Mouse (Mus musculus): ENCODE data around the gene Shmt2.

Shmt2 gene

GRCm38 (mm10) chr10:127522088-127522581, at the start of gene Shmt2:
Shmt2 (minus strand) TSS chr10:127522444.
- DNase-seq (ENCODE audit: low spot score in 2 of 2) = peak in 1 of 2 experiments; percentile 89

GRCm38 (mm10) chr10:127570937-127571641, 48.8 kb upstream of the Shmt2 start:
- DNase-seq (ENCODE audit: low spot score in 2 of 2) = no peak

- no peak for DNase-seq (ENCODE audit: low spot score in 2 of 2)
Observed at GRCm38 (mm10) chr10:127570384-127570783, 48.1 kb upstream of the Shmt2 start.

DNA sequence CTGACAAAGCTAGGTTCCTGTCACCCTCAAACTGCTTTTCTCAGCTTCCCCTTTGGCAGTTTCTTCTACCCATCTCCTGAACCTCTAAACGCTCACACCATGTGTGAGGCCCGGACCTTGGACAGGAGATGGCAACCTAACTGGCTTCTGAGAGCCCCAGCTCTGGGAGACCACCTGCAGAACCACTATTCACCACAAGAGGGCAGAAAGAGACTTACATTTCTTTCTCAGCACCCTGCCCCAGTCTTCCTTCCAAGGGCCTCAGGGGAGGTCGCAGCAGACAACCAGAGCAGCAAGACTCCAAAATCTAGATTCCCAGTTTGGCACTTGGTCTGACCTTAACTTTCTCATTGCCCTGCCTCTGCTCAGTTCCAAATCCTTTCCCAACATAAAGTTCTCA, 47.2 kb upstream of the Shmt2 start:
- peak in 1 of 2 experiments; percentile 70 for DNase-seq (ENCODE audit: low spot score in 2 of 2)

- no peak for DNase-seq (ENCODE audit: low spot score in 2 of 2)
Observed at GRCm38 (mm10) chr10:127566553-127567326, 44.5 kb upstream of the Shmt2 start.

DNA sequence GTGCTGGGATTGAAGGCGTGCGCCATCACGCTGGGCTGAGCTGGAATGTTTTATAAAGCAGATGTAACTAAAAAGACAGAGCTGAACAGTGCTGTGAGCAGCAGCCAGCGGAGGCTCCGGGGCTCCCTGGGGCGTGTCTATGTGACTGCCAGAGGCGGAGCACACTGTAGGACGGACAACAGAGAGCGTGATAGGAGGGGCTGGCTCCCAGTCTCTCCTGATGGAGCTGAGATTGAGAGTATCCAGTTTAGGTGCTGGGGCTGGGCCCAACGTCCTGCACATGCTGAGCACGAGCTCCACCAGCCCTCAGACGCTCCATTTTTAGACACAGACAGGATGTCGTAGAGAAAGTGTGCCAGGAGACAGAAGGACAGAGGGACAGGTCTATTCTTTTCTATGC, 42.1 kb upstream of the Shmt2 start:
- DNase-seq (ENCODE audit: low spot score in 2 of 2) = peak in 1 of 2 experiments; percentile 47

GRCm38 (mm10) chr10:127563840-127564239, 41.6 kb upstream of the Shmt2 start:
- no peak for DNase-seq (ENCODE audit: low spot score in 2 of 2)

- DNase-seq (ENCODE audit: low spot score in 2 of 2) = no peak
Observed at GRCm38 (mm10) chr10:127561145-127561544, 38.9 kb upstream of the Shmt2 start.

- DNase-seq (ENCODE audit: low spot score in 2 of 2) = no peak
Observed at GRCm38 (mm10) chr10:127557397-127557796, 35.2 kb upstream of the Shmt2 start.

DNA sequence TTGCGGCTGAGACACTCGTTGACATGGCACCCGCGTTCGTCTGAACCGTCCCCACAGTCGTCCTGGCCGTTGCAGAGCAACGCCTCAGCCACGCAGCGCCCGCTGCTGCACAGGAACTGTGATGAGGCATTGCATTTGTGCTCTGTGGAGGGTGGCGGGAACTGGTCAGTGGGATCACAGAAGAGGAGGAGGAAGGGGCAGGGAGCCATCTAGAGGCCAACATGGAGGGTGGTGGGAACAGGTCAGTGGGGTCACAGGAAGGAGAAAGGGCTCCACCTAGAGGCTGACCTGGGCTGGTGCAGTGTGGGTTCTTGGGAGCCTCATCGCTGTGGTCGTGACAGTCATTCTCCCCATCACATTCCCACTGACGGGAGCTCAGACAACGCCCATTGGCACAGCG, 33.5 kb upstream of the Shmt2 start:
- no peak for DNase-seq (ENCODE audit: low spot score in 2 of 2)

GRCm38 (mm10) chr10:127549892-127550291, 27.6 kb upstream of the Shmt2 start:
- no peak for DNase-seq (ENCODE audit: low spot score in 2 of 2)

DNA sequence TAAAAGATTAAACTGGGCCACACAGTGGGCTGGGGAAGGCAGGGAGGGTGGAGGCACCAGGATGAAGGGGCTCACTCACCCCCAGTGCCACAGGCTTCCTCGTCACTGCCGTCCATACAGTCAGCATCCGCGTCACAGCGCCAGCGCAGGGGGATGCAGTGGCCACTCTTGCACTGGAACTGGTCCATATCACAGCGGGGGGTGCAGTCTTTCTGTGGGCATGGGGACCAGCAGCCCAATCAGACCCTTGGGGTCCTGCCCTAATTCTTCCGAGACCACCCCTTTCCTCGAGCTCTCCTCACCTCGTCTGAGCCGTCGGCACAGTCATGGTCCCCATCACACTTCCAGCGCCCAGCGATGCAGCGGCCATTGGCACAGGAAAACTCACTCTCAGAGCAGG, 26.0 kb upstream of the Shmt2 start:
- no peak for DNase-seq (ENCODE audit: low spot score in 2 of 2)

DNA sequence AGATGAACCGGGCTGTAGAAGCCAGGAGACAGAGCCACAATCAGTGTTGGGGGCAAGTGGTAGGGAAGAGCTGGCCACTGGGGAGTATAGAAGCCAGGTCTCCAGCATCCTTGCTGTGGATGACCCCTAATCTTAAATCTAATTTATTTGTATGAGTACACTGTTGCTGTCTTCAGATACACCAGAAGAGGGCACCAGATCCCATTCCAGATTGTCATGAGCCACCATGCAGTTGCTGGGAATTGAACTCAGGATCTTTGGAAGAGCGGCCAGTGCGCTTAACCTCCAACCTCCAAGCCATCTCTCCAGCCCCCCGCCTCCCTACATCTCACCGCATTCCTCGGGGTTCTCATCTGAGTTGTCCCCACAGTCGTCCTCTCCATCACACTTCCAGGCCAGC, 24.3 kb upstream of the Shmt2 start:
- DNase-seq (ENCODE audit: low spot score in 2 of 2) = no peak

DNA sequence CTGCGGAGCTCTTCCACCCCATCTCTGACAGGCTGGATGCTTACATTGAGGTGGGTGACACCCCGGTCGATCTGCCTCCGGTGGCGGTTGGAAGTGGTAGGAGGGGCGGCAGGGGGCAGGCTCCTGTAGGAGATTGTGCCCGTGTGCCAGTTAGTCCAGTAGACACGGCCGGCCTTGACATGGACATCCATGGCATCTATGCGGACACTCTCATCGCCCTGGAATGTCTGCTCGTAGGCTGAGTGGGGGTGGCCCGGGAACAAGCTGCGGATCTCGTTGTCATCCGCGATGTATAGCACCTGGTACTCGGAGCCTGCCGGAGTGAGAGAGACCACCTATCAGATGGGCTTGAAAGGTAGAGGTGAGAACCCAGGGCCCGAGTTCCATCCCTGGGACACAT, 22.1 kb upstream of the Shmt2 start:
- DNase-seq (ENCODE audit: low spot score in 2 of 2) = no peak

DNA sequence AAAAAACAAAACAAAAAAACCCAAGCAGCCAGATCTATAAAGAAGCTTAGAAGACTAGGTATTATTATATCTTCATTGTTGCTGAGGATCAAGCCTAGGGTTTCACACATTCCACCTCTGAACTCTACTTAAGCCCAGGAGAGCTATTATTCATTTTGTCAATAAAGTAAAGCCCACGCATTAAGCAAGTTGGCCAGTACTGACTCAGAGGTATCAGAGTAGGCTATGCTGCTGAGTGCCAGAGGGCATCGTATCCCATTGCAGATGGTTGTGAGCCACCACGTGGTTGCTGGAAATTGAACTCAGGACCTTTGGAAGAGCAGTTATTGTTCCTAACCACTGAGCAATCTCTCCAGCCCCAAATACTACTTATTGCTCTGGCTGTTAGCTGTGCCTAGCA, 21.7 kb upstream of the Shmt2 start:
- DNase-seq (ENCODE audit: low spot score in 2 of 2) = no peak

GRCm38 (mm10) chr10:127542720-127543119, 20.5 kb upstream of the Shmt2 start:
- no peak for DNase-seq (ENCODE audit: low spot score in 2 of 2)

DNA sequence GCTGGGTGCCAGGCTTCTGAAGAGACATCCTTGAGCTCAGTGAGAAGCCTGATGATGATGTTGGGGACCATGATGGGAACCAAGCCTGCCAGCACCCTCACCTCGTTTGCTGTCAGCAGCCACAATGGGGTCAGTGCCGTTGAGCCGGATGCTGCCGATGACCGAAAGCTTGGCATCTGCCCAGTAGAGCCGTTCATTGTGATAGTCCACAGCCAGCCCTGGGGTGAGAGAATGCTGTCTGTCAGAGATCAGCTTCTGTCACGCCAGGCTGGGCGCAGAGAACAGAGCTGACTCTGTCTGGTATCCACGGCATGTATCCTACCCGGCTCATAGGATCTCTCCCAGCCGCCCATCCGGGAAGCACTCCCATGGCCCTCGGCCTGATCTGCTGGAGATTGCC, 19.8 kb upstream of the Shmt2 start:
- peak in 1 of 2 experiments; percentile 59 for DNase-seq (ENCODE audit: low spot score in 2 of 2)

DNA sequence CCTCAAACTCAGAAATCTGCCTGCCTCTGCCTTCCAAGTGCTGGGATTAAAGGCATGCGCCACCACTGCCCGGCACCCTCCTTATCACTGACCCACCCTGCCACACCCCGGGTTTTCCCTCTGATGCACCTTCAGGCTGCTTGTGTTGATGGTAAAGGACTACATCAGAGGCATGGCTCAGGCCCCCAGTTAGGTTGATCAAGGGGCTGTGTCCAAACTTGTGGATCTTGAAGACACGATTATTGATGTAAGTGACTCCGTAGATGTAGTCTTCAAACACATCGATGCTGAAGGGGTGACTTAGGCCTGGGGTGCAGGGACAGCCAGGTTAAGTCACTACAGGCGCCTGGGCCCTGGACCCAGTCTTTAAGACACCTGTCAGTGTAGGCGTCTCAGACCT, 19.3 kb upstream of the Shmt2 start:
- DNase-seq (ENCODE audit: low spot score in 2 of 2) = no peak

DNA sequence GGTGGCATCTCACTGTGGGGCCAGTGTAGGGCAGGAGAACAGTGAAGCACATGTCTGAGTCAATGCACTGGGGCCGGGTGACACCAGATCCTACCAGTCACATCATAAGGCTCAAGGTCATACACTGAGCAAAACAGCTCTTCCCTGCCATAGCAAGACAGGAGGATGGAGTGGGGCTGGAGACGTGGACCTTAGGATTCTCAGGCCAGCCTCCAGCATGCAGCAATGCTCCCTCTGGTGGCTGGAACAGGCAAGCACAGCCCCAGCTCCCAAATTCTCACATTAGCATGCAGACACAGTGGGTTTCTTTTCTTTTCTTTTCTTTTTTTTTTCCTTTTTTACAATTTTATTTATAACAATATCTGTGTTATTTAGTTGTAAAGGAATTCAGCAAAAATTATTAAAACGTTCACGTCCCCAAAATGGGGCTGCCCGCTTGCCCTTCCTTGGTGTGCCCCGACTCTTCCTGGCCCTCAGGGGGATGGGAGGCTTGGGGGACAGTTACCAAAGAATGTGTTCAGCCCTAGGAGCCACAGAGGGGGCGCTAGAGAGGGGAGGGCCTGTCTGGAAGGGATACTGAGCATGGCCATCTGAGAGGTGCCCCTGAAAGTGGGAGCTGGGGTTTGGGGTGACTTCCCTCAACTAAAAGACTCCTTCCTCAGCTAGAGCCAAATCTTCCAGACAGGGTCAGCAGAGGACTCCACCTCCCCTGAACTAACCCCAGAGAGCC, 15.8 kb upstream of the Shmt2 start:
- DNase-seq (ENCODE audit: low spot score in 2 of 2) = peak in 1 of 2 experiments; percentile 90

- no peak for DNase-seq (ENCODE audit: low spot score in 2 of 2)
Observed at GRCm38 (mm10) chr10:127536586-127537314, 14.5 kb upstream of the Shmt2 start.

DNA sequence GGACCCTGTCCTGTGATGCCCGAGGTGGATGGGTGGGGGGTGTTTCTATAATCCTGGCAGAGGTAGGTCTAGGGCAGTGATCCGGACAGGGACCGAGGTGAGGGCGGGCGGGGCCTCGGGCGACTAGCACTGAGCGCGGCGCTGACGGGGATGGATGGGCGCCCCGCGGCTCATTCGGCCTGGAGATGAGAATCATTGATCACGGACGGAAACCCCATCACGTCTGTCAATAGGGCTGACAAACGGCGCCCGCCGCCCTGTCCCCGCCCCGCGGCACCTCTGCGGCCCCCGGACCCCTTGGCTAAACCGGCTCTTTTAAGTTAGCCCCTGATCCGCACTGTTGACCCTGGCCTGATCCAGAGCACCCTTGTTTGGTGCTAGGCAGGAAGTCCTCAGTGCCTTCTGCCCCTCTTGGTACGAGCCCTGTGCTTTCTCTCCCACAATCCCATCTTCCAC, 12.7 kb upstream of the Shmt2 start:
- DNase-seq (ENCODE audit: low spot score in 2 of 2) = no peak
